ENCODE assay signal across 15 mouse cellular contexts in genomic region chr7:67055510-67055909, GRCm38 (mm10).
DNase-seq lines count a peak whose midpoint lies in the region; ATAC-seq lines count a peak whose summit lies in the region.
"Had no signal": no experiment of that assay in that cellular context is flagged by ENCODE, and none has a peak within 500 bp of the region (broad histone marks: within the 10 kb centered on the region; RNA-seq: fewer than 3 reads in every experiment).

No protein-coding gene starts in this region.

- H3K9me3 ChIP-seq in heart, embryonic 13.5 days, result no peaks in the 10 kb centered on the region
- H3K9me3 ChIP-seq: embryonic facial prominence, embryonic 12.5 days; limb, embryonic 12.5 days had no signal

- no peaks in the 10 kb centered on the region for H3K36me3 ChIP-seq in heart, embryonic 13.5 days
- H3K36me3 ChIP-seq: embryonic facial prominence, embryonic 12.5 days had no signal

- H3K4me3 ChIP-seq in heart, embryonic 13.5 days, result no peak overlapping the region
- H3K4me3 ChIP-seq: embryonic facial prominence, embryonic 12.5 days; limb, embryonic 12.5 days had no signal

- peaks cover 39% of the 10 kb centered on the region for H3K4me1 ChIP-seq in heart, embryonic 13.5 days
- H3K4me1 ChIP-seq: embryonic facial prominence, embryonic 12.5 days; limb, embryonic 12.5 days had no signal

- peak overlapping the region; percentile 82 for H3K27ac ChIP-seq in heart, embryonic 13.5 days (replicated peaks)
- H3K27ac ChIP-seq: embryonic facial prominence, embryonic 12.5 days; limb, embryonic 12.5 days had no signal

- no peak overlapping the region for H3K4me2 ChIP-seq in heart, embryonic 13.5 days
- H3K4me2 ChIP-seq: embryonic facial prominence, embryonic 12.5 days; limb, embryonic 12.5 days; lung, embryonic 14.5 days; midbrain, embryonic 11.5 days had no signal

- peak; percentile 32 for DNase-seq in gastrocnemius, adult 18-20 months (ENCODE audit: low spot score)
- no peak for DNase-seq in gastrocnemius, postnatal 25 days
- DNase-seq in layer of hippocampus, adult 8-10 months (ENCODE audit: low spot score in 2 of 2), result peak; percentile 18 to 26
- DNase-seq in layer of hippocampus, postnatal 25 days (ENCODE audit: extremely low spot score in 1 of 2, low spot score in 1 of 2), result no peak
- DNase-seq in cerebellum, adult 18-20 months, result peak; percentile 86 to 94
- no peak for DNase-seq in thymus, postnatal 36 days
- DNase-seq in spleen, adult 12 weeks (ENCODE audit: low spot score), result no peak
- DNase-seq: kidney, postnatal 4 days; lung, embryonic 14.5 days; thymus, postnatal 14 days had no signal

- no peak overlapping the region for H3K9ac ChIP-seq in heart, embryonic 13.5 days
- H3K9ac ChIP-seq: embryonic facial prominence, embryonic 12.5 days; limb, embryonic 12.5 days; lung, embryonic 14.5 days had no signal

- ATAC-seq in heart, embryonic 13.5 days (ENCODE audit: extremely low read depth, insufficient number of reproducible peaks, low FRiP score, low TSS enrichment), result peak; percentile 54; the same call in 1 of the 2 replicates
- ATAC-seq: intestine, postnatal 0 days had no signal

- 21% methylated on average over 3 of the region's 3 CpGs for WGBS in heart, embryonic 13.5 days

- H3K27me3 ChIP-seq in heart, embryonic 13.5 days (replicated peaks), result no peaks in the 10 kb centered on the region
- H3K27me3 ChIP-seq: embryonic facial prominence, embryonic 12.5 days; limb, embryonic 12.5 days had no signal

Comparison
In these comparisons a context has a peak if more than half of its experiments do, and no peak if none do; other contexts are left out.
1. DNase-seq: peak in gastrocnemius, adult 18-20 months (single experiment), layer of hippocampus, adult 8-10 months (2 of 2) and cerebellum, adult 18-20 months (2 of 2); none in gastrocnemius, postnatal 25 days (single experiment), layer of hippocampus, postnatal 25 days (0 of 2), thymus, postnatal 36 days (0 of 2) and spleen, adult 12 weeks (single experiment).